Mouse (Mus musculus) liver, postnatal 0 days (tissue): ENCODE measurements around the gene Coro1a. TPM values are rescaled to one million over a fixed set of nuclear protein-coding genes. Genes with fewer than 3 reads are reported as not detected.
A peak's percentile ranks its signal among the peaks of the same experiment; 100 is the strongest.

Experiments used
- ATAC-seq: fragments of 200-750 bp; cut with Nextera tagmentation; 2 replicates; pipeline ENCODE4 v1.8.0; 2017; ENCODE audit warnings: mild to moderate bottlenecking, moderate library complexity
- DNase-seq: peaks from one replicate; pipeline ENCODE4 v3.0.0-alpha.2; 2016
- H3K27ac ChIP-seq: fragments of 300-500 bp; sonication (generic); 2 replicates; pipeline ENCODE4 v1.5.1; 2014; ENCODE audit warnings: antibody characterized with exemption, moderate library complexity, mild to moderate bottlenecking, low read depth
- H3K27me3 ChIP-seq: fragments of 300-500 bp; sonication (generic); 2 replicates; pipeline ENCODE4 v1.6.1; 2014; ENCODE audit warnings: low read length, control low read depth, mixed read lengths; ENCODE audit not compliant: insufficient read depth
- H3K36me3 ChIP-seq: fragments of 300-500 bp; sonication (generic); replicated peaks from 2 replicates; pipeline ENCODE4 v1.6.1; 2014; ENCODE audit warnings: mild to moderate bottlenecking, control low read depth, low read length, moderate library complexity, mixed read lengths; ENCODE audit not compliant: insufficient read depth
- H3K4me1 ChIP-seq: fragments of 300-500 bp; sonication (generic); 2 replicates; pipeline ENCODE4 v1.6.1; 2014; ENCODE audit warnings: antibody characterized with exemption, mild to moderate bottlenecking, control low read depth; ENCODE audit not compliant: insufficient read depth
- H3K4me2 ChIP-seq: fragments of 300-500 bp; sonication (generic); 2 replicates; pipeline ENCODE4 v1.6.1; 2014; ENCODE audit warnings: low read depth, mild to moderate bottlenecking, low read length, moderate library complexity, mixed read lengths
- H3K4me3 ChIP-seq: fragments of 300-500 bp; sonication (generic); 2 replicates; pipeline ENCODE4 v1.5.1; 2014; ENCODE audit warnings: low read depth, low read length
- H3K9ac ChIP-seq: fragments of 300-500 bp; sonication (generic); replicated peaks from 2 replicates; pipeline ENCODE4 v1.6.1; 2014; ENCODE audit warnings: mild to moderate bottlenecking, moderate library complexity
- H3K9me3 ChIP-seq: fragments of 300-500 bp; sonication (generic); 2 replicates; pipeline ENCODE4 v1.6.1; 2016; ENCODE audit warnings: mild to moderate bottlenecking, control low read depth, low read length, mixed read lengths
- CTCF ChIP-seq: sonication (generic); IDR thresholded peaks from 2 replicates; pipeline ENCODE4 v1.5.1; 2016; ENCODE audit warnings: antibody characterized with exemption, low read depth
- EP300 ChIP-seq: IDR thresholded peaks from 2 replicates; pipeline ENCODE4 v1.6.1; 2016; ENCODE audit warnings: antibody characterized with exemption, low read depth, mild to moderate bottlenecking
- WGBS: fragments of 180-500 bp; shearing (Covaris S2); extraction: QIAGEN DNeasy Blood & Tissue Kit; methylation state at CpG from one replicate; pipeline ENCODE4 v1.1.7; 2014; ENCODE audit not compliant: insufficient replicate concordance; 5-methylcytosine and 5-hydroxymethylcytosine counted together
- polyA plus RNA-seq: library from polyadenylated mRNA; unstranded; fragments of >200 nt; fragmentation: Nextera tagmentation; extraction: Ambion mirVana; gene quantifications from 2 replicates; pipeline ENCODE4 v1.2.1, GENCODE M21; 2015

The Coro1a gene
- polyA plus RNA-seq, 1 experiment from 2014 or later: 130 TPM

GRCm38 (mm10) chr7:126711910-126712309, 4.3 kb upstream of the Coro1a start:
- TF ChIP-seq CTCF (no peak), EP300 (no peak)
- 77% methylated on average over 3 of the region's 3 CpGs for WGBS
- no peak overlapping the region for H3K27ac ChIP-seq
- no peak overlapping the region for H3K9ac ChIP-seq
- no peaks in the 10 kb centered on the region for H3K27me3 ChIP-seq
- H3K9me3 ChIP-seq: no peaks in the 10 kb centered on the region
- ATAC-seq (no peak), DNase-seq (no peak)
- no peaks in the 10 kb centered on the region for H3K4me1 ChIP-seq
- H3K4me3 ChIP-seq: no peak overlapping the region
- no peak overlapping the region for H3K4me2 ChIP-seq
- H3K36me3 ChIP-seq: no peaks in the 10 kb centered on the region

DNA sequence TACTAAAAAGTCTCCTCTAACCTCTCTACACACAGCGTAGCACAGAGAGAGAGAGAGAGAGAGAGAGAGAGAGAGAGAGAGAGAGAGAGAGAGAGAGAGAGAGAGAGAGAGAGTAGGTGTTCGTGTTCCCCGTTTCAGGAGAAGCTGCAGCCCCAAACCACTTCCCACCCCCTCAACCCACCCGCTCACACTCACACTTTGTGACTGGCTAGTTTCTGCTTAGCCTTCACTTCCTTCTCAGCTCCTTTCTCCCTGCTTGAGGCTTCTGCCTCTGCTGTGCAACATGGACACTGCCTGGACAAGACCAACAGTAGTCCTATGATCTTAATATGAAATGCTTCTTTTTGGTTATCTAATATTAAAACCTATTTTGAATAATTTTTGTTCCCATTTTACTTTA, 2.7 kb upstream of the Coro1a start:
- Histone ChIP-seq H3K36me3 (no peaks in the 10 kb centered on the region), H3K9me3 (no peaks in the 10 kb centered on the region), H3K9ac (no peak overlapping the region), H3K4me2 (no peak overlapping the region), H3K4me3 (no peak overlapping the region), H3K4me1 (no peaks in the 10 kb centered on the region), H3K27me3 (no peaks in the 10 kb centered on the region), H3K27ac (no peak overlapping the region)
- DNase-seq: no peak
- TF ChIP-seq CTCF (no peak), EP300 (no peak)
- ATAC-seq: no peak
- 35% methylated on average over 4 of the region's 4 CpGs for WGBS

DNA sequence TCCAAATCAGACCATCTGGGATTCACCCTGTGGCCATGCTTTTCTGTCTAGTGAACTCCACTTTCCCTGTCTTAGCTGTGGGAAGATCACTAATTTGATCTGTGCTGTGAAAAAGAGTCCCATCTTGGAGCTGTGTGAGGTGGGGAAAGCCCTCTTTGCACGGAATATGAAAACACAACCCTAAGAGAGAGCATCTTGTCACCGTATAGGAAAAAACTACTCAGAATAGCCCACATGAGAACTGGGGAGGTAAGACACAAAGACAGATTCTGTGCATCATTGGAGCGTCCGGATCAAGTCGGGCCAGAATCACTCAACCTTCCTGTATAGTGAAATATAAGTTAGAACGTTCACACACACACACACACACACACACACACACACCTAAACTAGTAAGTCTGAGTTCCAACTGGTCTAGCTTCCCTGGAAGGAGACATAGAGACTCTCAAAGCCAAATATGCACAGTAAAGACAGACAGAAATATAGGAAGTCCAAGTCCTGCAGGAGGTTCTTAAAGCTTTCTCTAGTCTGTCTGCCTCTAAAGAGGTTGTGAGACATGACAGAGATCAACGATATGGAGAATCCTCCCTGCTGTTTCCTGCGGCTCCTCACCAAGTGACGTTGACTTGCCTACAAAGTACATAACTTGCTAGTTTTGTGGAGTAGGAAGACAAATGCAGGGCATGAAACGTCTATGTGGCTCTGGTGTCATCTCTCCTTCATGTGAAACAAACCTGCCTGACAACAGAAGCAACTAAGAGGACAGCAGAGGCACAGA, 777 bp upstream of the Coro1a start:
- Histone ChIP-seq H3K36me3 (no peaks in the 10 kb centered on the region), H3K27ac (peak overlapping the region; percentile 45), H3K4me3 (no peak overlapping the region), H3K9ac (no peak overlapping the region), H3K27me3 (no peaks in the 10 kb centered on the region; the same call in 1 of the 2 replicates), H3K9me3 (no peaks in the 10 kb centered on the region), H3K4me2 (peak overlapping the region; percentile 10; the same call in 1 of the 2 replicates), H3K4me1 (peaks cover 8% of the 10 kb centered on the region)
- TF ChIP-seq EP300 (no peak), CTCF (no peak)
- ATAC-seq: no peak
- no peak for DNase-seq
- 74% methylated on average over 10 of the region's 10 CpGs for WGBS

DNA sequence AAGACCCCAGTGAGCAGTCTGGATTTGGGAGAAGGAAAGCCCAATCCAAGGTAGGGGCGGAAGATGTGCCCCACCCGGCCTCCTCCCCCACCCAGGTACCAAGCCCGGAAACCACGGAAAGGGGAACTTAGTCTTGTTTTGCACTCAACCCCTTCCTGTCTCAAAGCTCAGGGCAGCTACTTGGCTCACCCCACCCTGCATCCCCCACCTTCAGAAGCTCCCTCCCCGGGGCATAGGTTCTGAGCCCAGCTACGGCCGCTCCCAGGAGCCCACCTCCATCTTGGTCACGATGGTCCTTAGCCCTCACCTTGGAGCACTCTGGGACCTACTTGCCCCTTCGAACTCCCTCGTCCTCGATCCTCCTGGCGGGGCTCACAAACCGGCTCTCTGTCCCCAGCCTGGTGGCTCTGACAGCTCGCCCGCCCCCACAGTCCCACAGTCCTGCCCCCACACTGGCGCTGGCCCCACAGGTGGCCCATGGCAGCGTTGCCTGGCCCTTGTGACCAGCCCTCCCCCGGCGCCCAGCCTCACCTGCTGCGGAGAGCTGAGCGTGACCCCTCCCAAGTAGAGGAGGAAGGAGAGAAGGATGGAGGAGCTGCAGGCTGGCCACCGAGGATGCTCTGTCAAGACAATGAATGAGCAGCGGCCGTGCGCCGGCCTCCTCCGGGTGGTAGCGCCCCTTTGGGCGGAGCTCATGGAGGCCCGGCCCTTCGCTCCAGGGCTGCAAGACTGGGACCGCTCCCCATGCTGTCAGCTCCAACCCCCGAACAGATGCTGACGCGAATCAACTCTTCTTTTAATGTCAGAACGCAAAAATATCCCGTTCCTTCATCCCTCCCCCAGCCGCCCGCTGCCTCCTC, 3.2 kb downstream of the Coro1a start:
- WGBS: 2% methylated on average over 39 of the region's 39 CpGs
- peak overlapping the region; percentile 91 for H3K27ac ChIP-seq
- H3K9me3 ChIP-seq: no peaks in the 10 kb centered on the region
- H3K4me1 ChIP-seq: peaks cover 11% of the 10 kb centered on the region
- no peak; the same call in 1 of the 2 replicates for TF ChIP-seq CTCF
- no peak for TF ChIP-seq EP300
- H3K9ac ChIP-seq: peak overlapping the region; percentile 68
- H3K27me3 ChIP-seq: peaks cover 3% of the 10 kb centered on the region
- H3K4me2 ChIP-seq: peak overlapping the region; percentile 70
- ATAC-seq (peak; percentile 59), DNase-seq (peak; percentile 84)
- peaks cover 9% of the 10 kb centered on the region for H3K36me3 ChIP-seq
- peak overlapping the region; percentile 56 for H3K4me3 ChIP-seq

- peak overlapping the region; percentile 91 for H3K27ac ChIP-seq
- H3K9ac ChIP-seq: peak overlapping the region; percentile 38
- peaks cover 11% of the 10 kb centered on the region for H3K4me1 ChIP-seq
- peaks cover 15% of the 10 kb centered on the region for H3K36me3 ChIP-seq
- peak; percentile 38 for DNase-seq
- WGBS: 4% methylated on average over 7 of the region's 7 CpGs
- H3K9me3 ChIP-seq: no peaks in the 10 kb centered on the region
- H3K27me3 ChIP-seq: peaks cover 3% of the 10 kb centered on the region
- ATAC-seq: no peak
- H3K4me3 ChIP-seq: peak overlapping the region; percentile 56
- no peak for TF ChIP-seq EP300
- no peak for TF ChIP-seq CTCF
- H3K4me2 ChIP-seq: peak overlapping the region; percentile 70
These were observed 3.9 kb downstream of the Coro1a start for GRCm38 (mm10) chr7:126703757-126704077.
